Mouse (Mus musculus) frontal cortex, postnatal 36 days (tissue): ENCODE data around the gene Padi2.

Experiments
- DNase-seq, 2 experiments: peaks; one replicate each; pipeline ENCODE4 v3.0.0; 2022; ENCODE audit warnings: low spot score in 2 of 2

The Padi2 gene

GRCm38 (mm10) chr4:140906076-140906826, at the start of gene Padi2:
TSS of gene Padi2 (plus strand) at chr4:140906344.
- DNase-seq: peak; percentile 60

GRCm38 (mm10) chr4:140857041-140857440, 49.1 kb upstream of the Padi2 start:
- DNase-seq: no peak

- no peak for DNase-seq
Measured at GRCm38 (mm10) chr4:140857813-140858212, 48.3 kb upstream of the Padi2 start.

GRCm38 (mm10) chr4:140859291-140859690, 46.9 kb upstream of the Padi2 start:
- DNase-seq: no peak

- no peak for DNase-seq
Measured at GRCm38 (mm10) chr4:140860125-140860766, 45.9 kb upstream of the Padi2 start.

- DNase-seq: no peak
Measured at GRCm38 (mm10) chr4:140860767-140861147, 45.4 kb upstream of the Padi2 start.

GRCm38 (mm10) chr4:140862036-140862650, 44.0 kb upstream of the Padi2 start:
- DNase-seq: no peak

GRCm38 (mm10) chr4:140868484-140869190, 37.5 kb upstream of the Padi2 start:
- no peak for DNase-seq

- no peak for DNase-seq
Measured at GRCm38 (mm10) chr4:140869945-140870344, 36.2 kb upstream of the Padi2 start.

- no peak for DNase-seq
Measured at GRCm38 (mm10) chr4:140870876-140871275, 35.3 kb upstream of the Padi2 start.

GRCm38 (mm10) chr4:140871376-140871775, 34.8 kb upstream of the Padi2 start:
- no peak for DNase-seq

GRCm38 (mm10) chr4:140871851-140872685, 34.1 kb upstream of the Padi2 start:
- no peak for DNase-seq

GRCm38 (mm10) chr4:140872686-140872992, 33.5 kb upstream of the Padi2 start:
- no peak for DNase-seq

GRCm38 (mm10) chr4:140873011-140873410, 33.1 kb upstream of the Padi2 start:
- no peak for DNase-seq

- no peak for DNase-seq
Measured at GRCm38 (mm10) chr4:140876161-140876560, 30.0 kb upstream of the Padi2 start.

GRCm38 (mm10) chr4:140876681-140877080, 29.5 kb upstream of the Padi2 start:
- no peak for DNase-seq

- DNase-seq: no peak
Measured at GRCm38 (mm10) chr4:140877441-140877840, 28.7 kb upstream of the Padi2 start.

- DNase-seq: no peak
Measured at GRCm38 (mm10) chr4:140878655-140879054, 27.5 kb upstream of the Padi2 start.

- no peak for DNase-seq
Measured at GRCm38 (mm10) chr4:140879116-140879515, 27.0 kb upstream of the Padi2 start.

- peak; percentile 19 to 54 for DNase-seq
Measured at GRCm38 (mm10) chr4:140879739-140880138, 26.4 kb upstream of the Padi2 start.

GRCm38 (mm10) chr4:140880207-140880606, 25.9 kb upstream of the Padi2 start:
- no peak for DNase-seq
